Mouse (Mus musculus) megakaryocyte, embryonic 14.5 days (primary cell): ENCODE results near the gene Gm20503. TPM values are rescaled to one million over a fixed set of nuclear protein-coding genes. Genes with fewer than 3 reads are reported as not detected.

ENCODE experiments used
- H3K27me3 ChIP-seq: replicated peaks from 2 replicates; pipeline ENCODE3; 2012; ENCODE audit warnings: inconsistent platforms
- H3K36me3 ChIP-seq: replicated peaks from 2 replicates; pipeline ENCODE3; 2012; ENCODE audit warnings: low read length, inconsistent platforms, mixed read lengths
- H3K4me1 ChIP-seq: 2 replicates; pipeline ENCODE4 v1.6.1; 2012; ENCODE audit warnings: inconsistent platforms
- H3K4me3 ChIP-seq: replicated peaks from 2 replicates; pipeline ENCODE3; 2012; ENCODE audit warnings: moderate library complexity, mild to moderate bottlenecking, inconsistent platforms
- H3K9me3 ChIP-seq: 2 replicates; pipeline ENCODE4 v1.6.1; 2012; ENCODE audit warnings: inconsistent platforms
- FLI1 ChIP-seq: IDR thresholded peaks from 2 replicates; pipeline ENCODE4 v1.6.1; 2012; ENCODE audit warnings: low read length, inconsistent platforms, mixed read lengths
- GATA1 ChIP-seq: IDR thresholded peaks from 3 replicates; pipeline ENCODE4 v1.6.1; 2012; ENCODE audit warnings: mixed read lengths, low read length, inconsistent platforms, borderline replicate concordance
- polyA plus RNA-seq: library from polyadenylated mRNA; stranded (reverse); fragments of >175 nt; gene quantifications from 2 replicates; pipeline ENCODE4 v1.2.3, GENCODE M21; 2012; ENCODE audit warnings: low replicate concordance; ENCODE audit not compliant: insufficient read depth

Gene Gm20503
- polyA plus RNA-seq, 1 experiment, result not detected

- TF ChIP-seq GATA1 (no peak), FLI1 (no peak)
- H3K4me1 ChIP-seq, result no peaks in the 10 kb centered on the region
These were observed 80.4 kb downstream of the Gm20503 start for GRCm38 (mm10) chr4:59083430-59083829.

GRCm38 (mm10) chr4:59089391-59089790 is 86.4 kb downstream of the Gm20503 start:
- Histone ChIP-seq H3K27me3 (no peaks in the 10 kb centered on the region), H3K4me3 (no peak overlapping the region), H3K4me1 (peaks cover 19% of the 10 kb centered on the region), H3K36me3 (no peaks in the 10 kb centered on the region), H3K9me3 (no peaks in the 10 kb centered on the region)
- TF ChIP-seq GATA1, result no peak
- TF ChIP-seq FLI1, result no peak

More at GRCm38 (mm10) chr4:59083430-59083829, 80.4 kb downstream of the Gm20503 start:
- peaks cover 2% of the 10 kb centered on the region for H3K27me3 ChIP-seq
- no peak overlapping the region for H3K4me3 ChIP-seq
- no peaks in the 10 kb centered on the region for H3K9me3 ChIP-seq
- no peaks in the 10 kb centered on the region for H3K36me3 ChIP-seq

Other genes with a start within 250 kb of the Gm20503 start
- not detected in 2 replicates for gene Olfr267, start 215.5 kb upstream of the Gm20503 start, polyA plus RNA-seq
- 4.9 and 12.6 TPM in 2 replicates for gene Ecpas, start 90.5 kb upstream of the Gm20503 start, polyA plus RNA-seq
- gene Zkscan16, start 59.6 kb upstream of the Gm20503 start, polyA plus RNA-seq, result not detected in 2 replicates
- gene Ptgr1, start 16.1 kb upstream of the Gm20503 start, polyA plus RNA-seq, result 0.67 TPM in 1 of 2 replicates, not detected in the other
- 1.7 and 2.9 TPM in 2 replicates for gene Dnajc25, start 8.1 kb upstream of the Gm20503 start, polyA plus RNA-seq
- 14.0 and 19.6 TPM in 2 replicates for gene Gng10, start 31.9 kb downstream of the Gm20503 start, polyA plus RNA-seq
- 0.35 TPM in 1 of 2 replicates, not detected in the other for gene AI481877, start 135.8 kb downstream of the Gm20503 start, polyA plus RNA-seq
- gene Ugcg, start 186.0 kb downstream of the Gm20503 start, polyA plus RNA-seq, result 1.4 and 3.1 TPM in 2 replicates